Mouse (Mus musculus) limb, embryonic 14.5 days (tissue): ENCODE measurements at regions not wholly inside any gene's neighbourhood (a gene's known extent, or its start where the extent isn't known, plus 50 kb on each side); places are given as distances from the start of the nearest gene placed in this dataset.

ENCODE experiments used
- ATAC-seq: fragments of 200-750 bp; cut with Nextera tagmentation; 2 replicates; pipeline ENCODE4 v1.8.0; 2017; ENCODE audit warnings: low read depth, moderate number of reproducible peaks, moderate TSS enrichment; ENCODE audit not compliant: low FRiP score
- DNase-seq: peaks from one replicate; pipeline ENCODE4 v3.0.0-alpha.2; 2015; ENCODE audit warnings: low spot score
- H3K27ac ChIP-seq: fragments of 300-500 bp; sonication (generic); replicated peaks from 2 replicates; pipeline ENCODE4 v1.5.1; 2014; ENCODE audit warnings: low read depth, mild to moderate bottlenecking, low read length, moderate library complexity, mixed read lengths
- H3K27me3 ChIP-seq: fragments of 300-500 bp; sonication (generic); 2 replicates; pipeline ENCODE4 v1.6.1; 2014; ENCODE audit warnings: low read length, mixed read lengths; ENCODE audit not compliant: control insufficient read depth, insufficient read depth
- H3K36me3 ChIP-seq: fragments of 300-500 bp; sonication (generic); 2 replicates; pipeline ENCODE4 v1.6.1; 2014; ENCODE audit warnings: mild to moderate bottlenecking, low read length, moderate library complexity, mixed read lengths; ENCODE audit not compliant: control insufficient read depth, insufficient read depth
- H3K4me1 ChIP-seq: fragments of 300-500 bp; sonication (generic); 2 replicates; pipeline ENCODE4 v1.6.1; 2014; ENCODE audit warnings: antibody characterized with exemption, low read length, mixed read lengths; ENCODE audit not compliant: control insufficient read depth, insufficient read depth
- H3K4me2 ChIP-seq: fragments of 300-500 bp; sonication (generic); replicated peaks from 2 replicates; pipeline ENCODE4 v1.6.1; 2014; ENCODE audit warnings: low read depth, mild to moderate bottlenecking, low read length, moderate library complexity; ENCODE audit not compliant: severe bottlenecking
- H3K4me3 ChIP-seq: fragments of 300-500 bp; sonication (generic); replicated peaks from 2 replicates; pipeline ENCODE4 v1.5.1; 2014; ENCODE audit warnings: low read length
- H3K9ac ChIP-seq: fragments of 300-500 bp; sonication (generic); 2 replicates; pipeline ENCODE4 v1.6.1; 2014; ENCODE audit warnings: mild to moderate bottlenecking, low read depth, low read length, moderate library complexity; ENCODE audit not compliant: severe bottlenecking
- H3K9me3 ChIP-seq: fragments of 300-500 bp; sonication (generic); 2 replicates; pipeline ENCODE4 v1.6.1; 2016; ENCODE audit warnings: low read length; ENCODE audit not compliant: control insufficient read depth
- POLR2A ChIP-seq: fragments of 200-500 bp; IDR thresholded peaks from 2 replicates; pipeline ENCODE4 v1.8.0; 2012; ENCODE audit warnings: inconsistent platforms, mild to moderate bottlenecking, moderate library complexity, borderline replicate concordance; ENCODE audit not compliant: insufficient read depth, insufficient read length; ENCODE audit errors: extremely low read depth
- WGBS: fragments of 180-500 bp; shearing (Covaris S2); extraction: QIAGEN DNeasy Blood & Tissue Kit; methylation state at CpG from one replicate; pipeline ENCODE4 v1.1.7; 2014; 5-methylcytosine and 5-hydroxymethylcytosine counted together

DNA sequence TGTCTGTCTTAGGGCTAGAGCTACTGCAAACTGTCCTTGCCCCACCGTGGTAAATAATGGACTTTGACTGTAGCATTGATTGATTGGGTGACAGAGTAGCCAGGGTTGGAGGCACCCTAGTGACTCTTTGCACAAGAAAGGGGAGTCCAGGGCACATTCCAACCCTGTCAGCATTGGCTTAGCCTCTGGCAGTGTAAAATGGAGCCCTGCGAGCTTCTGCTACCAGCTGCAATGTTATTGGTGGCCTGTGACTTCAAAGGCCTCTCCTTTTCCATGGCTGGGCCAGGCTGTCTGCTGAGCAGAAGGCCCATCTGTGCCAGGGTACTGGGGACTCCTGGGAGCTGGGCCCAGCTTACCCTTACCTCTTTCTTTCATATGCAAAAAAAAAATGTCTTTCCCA lies 216.4 kb downstream of the Srbd1 start:
- peaks cover 54% of the 10 kb centered on the region for H3K4me1 ChIP-seq
- H3K9ac ChIP-seq = no peak overlapping the region
- H3K9me3 ChIP-seq = no peaks in the 10 kb centered on the region
- no peak overlapping the region for H3K4me2 ChIP-seq
- H3K27me3 ChIP-seq = no peaks in the 10 kb centered on the region
- no peak overlapping the region for H3K4me3 ChIP-seq
- no peak for DNase-seq
- WGBS = 14% methylated on average over 2 of the region's 2 CpGs
- no peak for ATAC-seq
- H3K36me3 ChIP-seq = no peaks in the 10 kb centered on the region
- no peak overlapping the region for H3K27ac ChIP-seq
- no peak for TF ChIP-seq POLR2A

DNA sequence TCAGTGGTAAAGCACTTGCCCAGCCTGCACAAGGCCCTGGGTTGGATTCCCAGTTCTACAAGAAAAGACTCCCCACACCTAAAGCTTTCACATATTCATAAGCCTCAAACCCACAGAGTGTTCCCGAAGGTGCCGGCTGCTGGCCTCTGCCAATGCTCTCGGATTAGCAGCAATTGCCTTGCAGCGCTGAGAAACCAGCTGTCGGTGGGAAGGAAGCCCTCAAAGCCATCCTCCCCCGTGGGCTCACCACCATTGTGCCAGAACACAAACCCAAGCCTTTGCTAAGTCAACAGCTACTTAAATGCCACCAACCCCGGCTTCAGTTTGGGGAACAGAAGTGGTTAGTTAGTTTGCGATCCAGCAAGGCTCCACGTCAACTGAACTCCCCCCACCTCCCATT lies 217.7 kb downstream of the Srbd1 start:
- no peak overlapping the region for H3K4me2 ChIP-seq
- no peak overlapping the region for H3K27ac ChIP-seq
- no peaks in the 10 kb centered on the region for H3K9me3 ChIP-seq
- WGBS = 64% methylated on average over 9 of the region's 9 CpGs
- no peak for TF ChIP-seq POLR2A
- ATAC-seq = no peak
- no peaks in the 10 kb centered on the region for H3K27me3 ChIP-seq
- H3K36me3 ChIP-seq = no peaks in the 10 kb centered on the region
- no peak overlapping the region for H3K9ac ChIP-seq
- DNase-seq = no peak
- H3K4me3 ChIP-seq = no peak overlapping the region
- peaks cover 41% of the 10 kb centered on the region for H3K4me1 ChIP-seq

DNA sequence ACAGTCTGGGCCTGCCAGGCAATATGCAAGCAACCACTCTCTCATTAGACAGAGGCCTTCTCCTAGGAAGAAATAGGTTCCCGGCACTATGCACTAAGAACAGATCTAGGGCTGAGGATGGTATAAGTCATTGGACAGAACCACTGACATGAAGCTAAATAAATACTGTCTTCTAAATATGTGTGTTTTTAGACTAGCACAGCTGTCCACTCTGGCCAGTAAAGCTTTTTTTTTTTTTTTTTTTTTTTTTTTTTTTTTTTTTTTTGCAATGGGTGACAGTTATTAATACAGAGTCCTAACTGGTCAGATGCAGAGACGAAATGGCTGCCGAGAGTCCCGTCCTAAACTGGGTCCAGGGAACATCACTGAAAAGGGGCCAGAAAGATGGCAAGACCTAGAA lies 218.9 kb downstream of the Srbd1 start:
- Histone ChIP-seq H3K4me2 (no peak overlapping the region), H3K4me3 (no peak overlapping the region), H3K9me3 (no peaks in the 10 kb centered on the region), H3K27ac (no peak overlapping the region), H3K4me1 (peaks cover 40% of the 10 kb centered on the region), H3K9ac (no peak overlapping the region), H3K36me3 (no peaks in the 10 kb centered on the region), H3K27me3 (no peaks in the 10 kb centered on the region)
- no peak for ATAC-seq
- no peak for DNase-seq
- TF ChIP-seq POLR2A = no peak
- WGBS = 93% methylated on average over 4 of the region's 4 CpGs

DNA sequence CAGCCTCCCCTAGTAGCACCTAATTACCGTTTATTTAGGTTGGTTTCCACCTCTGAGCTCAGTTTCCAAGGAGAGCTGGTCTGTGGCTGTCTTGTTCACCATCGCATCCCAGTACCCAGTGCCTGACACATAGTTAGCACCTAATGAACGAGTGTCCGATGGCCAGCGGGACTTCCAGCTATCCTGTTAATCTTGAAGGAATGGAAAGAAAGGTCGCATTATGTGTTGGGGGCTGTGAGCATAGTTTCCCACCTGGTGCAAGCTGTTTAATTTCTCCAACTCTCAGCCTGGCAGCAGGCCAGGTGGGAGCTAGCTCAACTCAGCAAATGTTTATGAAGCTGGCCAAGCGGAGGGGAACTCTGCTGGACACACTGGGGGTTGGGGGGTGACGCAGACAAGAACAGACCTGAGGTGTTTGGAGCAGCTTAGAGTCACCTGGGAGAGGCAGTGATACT lies 223.7 kb downstream of the Srbd1 start:
- Histone ChIP-seq H3K9me3 (no peaks in the 10 kb centered on the region), H3K4me1 (peaks cover 17% of the 10 kb centered on the region), H3K4me2 (no peak overlapping the region), H3K9ac (no peak overlapping the region), H3K4me3 (no peak overlapping the region), H3K36me3 (no peaks in the 10 kb centered on the region), H3K27me3 (no peaks in the 10 kb centered on the region), H3K27ac (peak overlapping the region; percentile 15; the same call in 1 of the 2 replicates)
- peak; percentile 73 for ATAC-seq
- 14% methylated on average over 8 of the region's 8 CpGs for WGBS
- DNase-seq = peak; percentile 76
- TF ChIP-seq POLR2A = no peak

DNA sequence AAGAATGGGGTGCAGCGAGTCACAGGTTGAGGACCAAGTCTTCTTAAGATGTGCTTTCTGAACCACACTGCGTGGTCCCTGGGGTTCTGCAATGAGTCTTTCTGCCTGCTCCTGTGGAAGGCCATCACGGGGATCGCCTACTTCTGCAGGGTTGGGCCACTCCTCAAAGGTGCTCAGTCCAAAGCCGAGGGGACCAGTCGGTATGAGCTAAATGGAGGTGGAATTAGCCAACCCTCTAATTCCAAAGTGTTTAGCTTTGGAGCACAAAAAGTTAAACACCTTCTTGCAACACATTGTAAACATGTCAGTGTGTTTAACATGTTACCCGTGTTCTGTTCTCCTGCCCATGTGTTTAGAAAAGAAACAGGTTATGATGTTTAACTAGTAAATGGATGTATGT lies 225.1 kb downstream of the Srbd1 start:
- Histone ChIP-seq H3K9me3 (no peaks in the 10 kb centered on the region), H3K27me3 (no peaks in the 10 kb centered on the region), H3K4me2 (no peak overlapping the region), H3K27ac (no peak overlapping the region), H3K4me1 (peaks cover 17% of the 10 kb centered on the region), H3K36me3 (no peaks in the 10 kb centered on the region), H3K9ac (no peak overlapping the region), H3K4me3 (no peak overlapping the region)
- WGBS = 61% methylated on average over 7 of the region's 7 CpGs
- ATAC-seq (no peak), DNase-seq (no peak)
- TF ChIP-seq POLR2A = no peak

DNA sequence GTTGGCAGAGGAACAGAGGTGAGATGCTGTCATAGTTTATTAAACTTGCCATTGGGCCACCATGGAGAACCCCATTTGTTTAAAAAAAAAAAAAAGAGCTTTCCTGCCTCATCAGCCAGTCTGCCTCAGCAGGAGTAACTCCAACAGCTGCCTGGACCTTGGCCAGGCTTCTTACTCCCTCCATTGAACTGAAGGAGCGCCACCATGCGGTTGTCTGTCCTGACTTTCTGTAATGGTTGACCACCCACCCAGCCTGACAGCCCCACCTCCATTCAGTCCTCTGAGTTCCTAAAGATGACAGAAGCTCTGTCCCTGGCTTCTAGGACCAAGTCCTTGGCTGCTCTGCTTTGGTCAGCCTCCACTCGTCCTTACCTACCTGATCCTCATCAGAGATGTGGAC lies 227.8 kb upstream of the Six2 start:
- no peaks in the 10 kb centered on the region for H3K9me3 ChIP-seq
- H3K36me3 ChIP-seq = no peaks in the 10 kb centered on the region
- H3K4me3 ChIP-seq = no peak overlapping the region
- TF ChIP-seq POLR2A = no peak
- H3K9ac ChIP-seq = no peak overlapping the region
- no peak for DNase-seq
- ATAC-seq = no peak
- WGBS = 95% methylated on average over 3 of the region's 3 CpGs
- no peak overlapping the region for H3K27ac ChIP-seq
- no peaks in the 10 kb centered on the region for H3K27me3 ChIP-seq
- peaks cover 6% of the 10 kb centered on the region for H3K4me1 ChIP-seq
- H3K4me2 ChIP-seq = no peak overlapping the region
